Mouse (Mus musculus): ENCODE results near the gene Dus1l. TPM values are rescaled to one million over a fixed set of nuclear protein-coding genes. Genes with fewer than 3 reads are reported as not detected.
A peak's percentile ranks its signal among the peaks of the same experiment; 100 is the strongest.
"Not testable (repeated sequence)": the region's sequence is repeated elsewhere in the genome, so short reads cannot be mapped to it uniquely, and the experiment has no call there.

The Dus1l gene
- polyA plus RNA-seq, 1 experiment from 2014 or later, result 55.7 TPM

DNA sequence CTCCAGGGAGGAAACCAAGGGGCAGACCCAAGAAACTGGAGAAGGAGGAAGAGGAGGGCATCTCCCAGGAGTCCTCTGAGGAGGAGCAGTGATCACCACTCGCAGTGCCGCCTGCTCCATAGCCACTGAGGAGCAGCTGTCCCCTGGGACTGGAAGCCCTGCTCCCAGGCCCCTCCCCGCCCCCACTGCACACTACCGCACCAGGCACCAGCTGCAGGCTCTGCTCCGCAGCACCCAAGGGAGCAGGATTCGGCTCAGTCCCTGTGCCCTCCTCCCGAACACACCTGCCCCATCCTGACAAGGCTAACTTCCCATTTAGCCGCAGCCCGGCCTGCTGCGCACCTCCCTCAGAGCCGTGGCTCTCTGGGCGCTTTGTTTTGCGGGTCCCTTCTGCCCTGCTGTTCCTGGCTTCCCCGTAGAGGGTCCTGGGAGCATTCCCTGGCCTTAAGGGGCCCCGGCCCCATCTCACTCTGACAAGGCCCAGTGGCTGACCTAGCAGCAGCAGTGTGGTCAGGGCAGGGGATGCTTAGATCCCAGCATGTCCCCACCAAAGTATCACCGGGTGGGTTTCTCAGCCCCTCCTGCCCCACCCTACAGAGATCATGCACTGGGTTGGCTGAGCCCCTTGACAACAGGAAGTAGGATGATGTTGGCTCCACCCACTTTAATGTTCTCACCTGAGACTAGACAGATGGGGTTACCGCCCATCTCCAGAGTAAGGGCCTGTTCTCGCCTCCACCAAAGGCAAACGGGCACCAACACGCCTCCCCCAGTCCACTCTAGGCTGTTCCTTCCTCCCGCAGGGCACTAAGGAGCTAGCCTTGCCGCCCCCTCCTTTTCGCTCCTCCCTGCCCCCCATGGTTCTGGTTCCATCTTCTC is 32.8 kb downstream of the Dus1l start:
- not testable (repeated sequence) for H3K27ac ChIP-seq; H3K9ac ChIP-seq (replicated peaks); H3K9me3 ChIP-seq; H3K36me3 ChIP-seq; H3K4me3 ChIP-seq (replicated peaks); H3K4me1 ChIP-seq (replicated peaks)
- ATAC-seq, result peak; percentile 63
- peaks cover 11% of the 10 kb centered on the region for H3K27me3 ChIP-seq
- WGBS, result 6% methylated on average over 9 of the region's 23 CpGs
- H3K4me2 ChIP-seq (replicated peaks), result 0 out of 2 replicates have a peak overlapping the region, but pooled peaks have one; percentile 23

- H3K36me3 ChIP-seq; H3K4me1 ChIP-seq (replicated peaks); H3K4me3 ChIP-seq (replicated peaks); ATAC-seq; H3K9ac ChIP-seq (replicated peaks); H3K27ac ChIP-seq: not testable (repeated sequence)
- H3K9me3 ChIP-seq, result peaks cover 11% of the 10 kb centered on the region; the same call in 1 of the 2 replicates
- H3K27me3 ChIP-seq, result peaks cover 11% of the 10 kb centered on the region
- WGBS, result 29% methylated on average over 14 of the region's 14 CpGs
- 0 out of 2 replicates have a peak within 1 kb of the TSS, but pooled peaks have one; percentile 23 for H3K4me2 ChIP-seq (replicated peaks)
Observed at GRCm38 (mm10) chr11:120762672-120763041, 33.5 kb downstream of the Dus1l start, which contains the start of gene Hmga1b. Hmga1b (plus strand) TSS chr11:120762794.

GRCm38 (mm10) chr11:120761811-120762671 is 34.2 kb downstream of the Dus1l start:
- no peak overlapping the region for H3K27ac ChIP-seq
- H3K4me2 ChIP-seq (replicated peaks), result no peak overlapping the region
- peaks cover 11% of the 10 kb centered on the region for H3K27me3 ChIP-seq
- H3K4me3 ChIP-seq (replicated peaks), result no peak overlapping the region
- no peak overlapping the region for H3K9ac ChIP-seq (replicated peaks)
- H3K4me1 ChIP-seq (replicated peaks), result no peaks in the 10 kb centered on the region
- H3K9me3 ChIP-seq, result peaks cover 11% of the 10 kb centered on the region; the same call in 1 of the 2 replicates
- ATAC-seq, result no peak
- 74% methylated on average over 14 of the region's 14 CpGs for WGBS
- H3K36me3 ChIP-seq, result no peaks in the 10 kb centered on the region

DNA sequence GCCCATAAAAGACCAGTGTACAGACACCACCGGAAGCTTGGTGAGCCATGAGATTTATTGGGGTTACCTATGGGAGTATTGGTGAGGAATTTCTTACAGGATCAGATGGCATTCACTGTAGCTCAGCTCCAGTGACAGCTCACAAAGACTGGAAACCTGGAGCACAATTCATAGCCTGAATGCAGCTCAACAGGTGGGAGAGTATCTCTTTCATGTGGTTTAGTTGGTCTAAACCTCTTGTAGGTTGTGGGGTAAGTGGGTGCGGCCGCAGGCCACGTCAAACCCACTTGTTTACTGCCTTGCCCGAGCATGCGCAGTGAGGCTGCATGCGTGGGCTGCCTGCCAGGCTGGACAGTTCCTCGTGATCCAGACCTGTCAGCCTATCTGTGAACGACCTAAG is 36.0 kb downstream of the Dus1l start:
- Histone ChIP-seq H3K4me2 (replicated peaks) (no peak overlapping the region), H3K9me3 (peaks cover 11% of the 10 kb centered on the region; the same call in 1 of the 2 replicates), H3K27ac (no peak overlapping the region), H3K27me3 (peaks cover 11% of the 10 kb centered on the region), H3K4me3 (replicated peaks) (no peak overlapping the region), H3K4me1 (replicated peaks) (no peaks in the 10 kb centered on the region), H3K9ac (replicated peaks) (no peak overlapping the region), H3K36me3 (no peaks in the 10 kb centered on the region)
- ATAC-seq, result no peak
- 91% methylated on average over 9 of the region's 9 CpGs for WGBS

DNA sequence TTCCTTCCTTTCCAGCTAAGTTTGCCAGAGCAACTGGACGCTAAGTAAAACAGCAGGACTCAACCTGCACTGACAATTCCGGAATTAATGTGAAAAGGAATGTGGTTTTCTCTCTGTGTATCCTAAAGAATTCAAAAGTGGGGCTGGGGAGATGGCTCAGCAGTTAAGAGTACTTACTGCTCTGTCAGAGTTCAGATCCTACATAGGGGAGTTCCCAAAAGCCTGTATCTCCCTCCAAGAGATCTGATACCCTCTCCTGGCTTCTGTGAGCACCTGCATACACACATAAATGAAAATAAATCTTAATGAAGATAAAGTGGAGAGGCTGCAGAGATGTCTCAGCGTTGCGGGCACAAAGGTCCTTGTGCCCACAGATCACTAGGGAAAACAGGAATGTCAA is 44.6 kb downstream of the Dus1l start:
- no peaks in the 10 kb centered on the region for H3K27me3 ChIP-seq
- H3K4me1 ChIP-seq (replicated peaks), result no peaks in the 10 kb centered on the region
- H3K27ac ChIP-seq, result no peak overlapping the region
- no peak overlapping the region for H3K9ac ChIP-seq (replicated peaks)
- no peaks in the 10 kb centered on the region for H3K9me3 ChIP-seq
- no peak for ATAC-seq
- no peak overlapping the region for H3K4me3 ChIP-seq (replicated peaks)
- WGBS, result 78% methylated on average over 4 of the region's 4 CpGs
- no peak overlapping the region for H3K4me2 ChIP-seq (replicated peaks)
- H3K36me3 ChIP-seq, result no peaks in the 10 kb centered on the region

GRCm38 (mm10) chr11:120749430-120749829 is 46.8 kb downstream of the Dus1l start:
- Histone ChIP-seq H3K9me3 (no peaks in the 10 kb centered on the region), H3K27ac (no peak overlapping the region), H3K4me3 (replicated peaks) (no peak overlapping the region), H3K36me3 (no peaks in the 10 kb centered on the region), H3K27me3 (no peaks in the 10 kb centered on the region), H3K9ac (replicated peaks) (no peak overlapping the region), H3K4me2 (replicated peaks) (no peak overlapping the region), H3K4me1 (replicated peaks) (no peaks in the 10 kb centered on the region)
- WGBS, result 56% methylated on average over 8 of the region's 8 CpGs
- no peak for ATAC-seq

GRCm38 (mm10) chr11:120747974-120748373 is 48.2 kb downstream of the Dus1l start:
- Histone ChIP-seq H3K27me3 (no peaks in the 10 kb centered on the region), H3K9me3 (no peaks in the 10 kb centered on the region), H3K4me1 (replicated peaks) (no peaks in the 10 kb centered on the region), H3K9ac (replicated peaks) (no peak overlapping the region), H3K4me2 (replicated peaks) (no peak overlapping the region), H3K4me3 (replicated peaks) (no peak overlapping the region), H3K27ac (no peak overlapping the region), H3K36me3 (no peaks in the 10 kb centered on the region)
- no peak for ATAC-seq
- 86% methylated on average over 4 of the region's 4 CpGs for WGBS

- H3K27ac ChIP-seq, result no peak overlapping the region
- WGBS, result 81% methylated on average over 7 of the region's 7 CpGs
- no peaks in the 10 kb centered on the region for H3K9me3 ChIP-seq
Observed at GRCm38 (mm10) chr11:120744121-120744701, 52.0 kb downstream of the Dus1l start.

DNA sequence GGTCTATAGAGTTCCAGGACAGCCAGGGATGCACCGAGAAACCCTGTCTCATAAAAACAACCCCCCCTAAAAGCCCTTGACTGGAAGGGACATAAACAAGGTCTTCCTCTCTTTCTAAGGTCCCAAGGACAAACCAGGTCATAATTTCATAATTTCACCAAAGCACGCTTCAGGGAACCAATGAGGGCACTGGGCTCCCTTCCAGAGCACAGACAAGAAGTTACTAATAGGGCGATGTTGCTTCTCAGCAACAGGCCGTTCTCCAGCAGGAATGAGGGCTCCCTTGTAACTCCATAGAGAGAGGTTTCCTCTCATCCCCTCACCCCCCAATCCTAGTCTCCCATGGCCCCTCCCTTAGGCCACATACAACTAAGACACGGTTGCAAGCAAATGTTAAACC is 55.2 kb downstream of the Dus1l start:
- no peak for ATAC-seq
- 88% methylated on average over 5 of the region's 5 CpGs for WGBS
- H3K36me3 ChIP-seq, result no peaks in the 10 kb centered on the region
- H3K9me3 ChIP-seq, result no peaks in the 10 kb centered on the region
- H3K9ac ChIP-seq (replicated peaks), result no peak overlapping the region
- no peaks in the 10 kb centered on the region for H3K27me3 ChIP-seq
- H3K4me3 ChIP-seq (replicated peaks), result no peak overlapping the region
- H3K27ac ChIP-seq, result no peak overlapping the region
- no peak overlapping the region for H3K4me2 ChIP-seq (replicated peaks)
- no peaks in the 10 kb centered on the region for H3K4me1 ChIP-seq (replicated peaks)

More at GRCm38 (mm10) chr11:120744121-120744701, 52.0 kb downstream of the Dus1l start:
- no peaks in the 10 kb centered on the region for H3K36me3 ChIP-seq
- H3K4me2 ChIP-seq (replicated peaks), result no peak overlapping the region
- ATAC-seq, result no peak
- H3K4me3 ChIP-seq (replicated peaks), result no peak overlapping the region
- no peaks in the 10 kb centered on the region for H3K4me1 ChIP-seq (replicated peaks)
- no peak overlapping the region for H3K9ac ChIP-seq (replicated peaks)
- H3K27me3 ChIP-seq, result no peaks in the 10 kb centered on the region

Data from midbrain, embryonic 13.5 days (tissue).